Mouse (Mus musculus) mature B cell (primary cell): ENCODE measurements around the gene Kif5c.

ENCODE experiments used
- in situ Hi-C: fragments of 300-500 bp; cut with MboI; formaldehyde crosslinking; loops from 2 replicates; pipeline ENCODE4 v1.14.3; 2019

Gene Kif5c

DNA sequence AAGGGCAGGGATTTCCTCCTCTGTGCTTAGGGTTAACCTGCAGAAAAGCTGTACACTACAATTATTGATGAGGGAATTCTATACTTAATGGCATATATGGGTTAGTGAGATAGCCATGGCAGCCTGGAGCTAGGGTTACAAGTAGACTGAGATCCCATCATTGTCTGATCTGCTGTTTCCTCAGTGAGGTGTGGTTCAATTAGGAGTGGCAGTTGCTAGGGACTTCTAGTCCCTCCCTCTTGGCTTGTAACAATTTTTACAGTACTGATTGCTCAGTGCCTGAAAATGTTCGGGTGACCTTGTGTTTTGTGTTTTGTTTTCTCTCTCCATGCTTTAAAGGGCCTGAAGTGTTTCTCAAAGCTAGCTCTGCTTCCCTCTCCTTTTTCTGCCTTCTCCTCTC, 2.1 kb downstream of the Kif5c start:
- in situ Hi-C loops, result no loop called here

DNA sequence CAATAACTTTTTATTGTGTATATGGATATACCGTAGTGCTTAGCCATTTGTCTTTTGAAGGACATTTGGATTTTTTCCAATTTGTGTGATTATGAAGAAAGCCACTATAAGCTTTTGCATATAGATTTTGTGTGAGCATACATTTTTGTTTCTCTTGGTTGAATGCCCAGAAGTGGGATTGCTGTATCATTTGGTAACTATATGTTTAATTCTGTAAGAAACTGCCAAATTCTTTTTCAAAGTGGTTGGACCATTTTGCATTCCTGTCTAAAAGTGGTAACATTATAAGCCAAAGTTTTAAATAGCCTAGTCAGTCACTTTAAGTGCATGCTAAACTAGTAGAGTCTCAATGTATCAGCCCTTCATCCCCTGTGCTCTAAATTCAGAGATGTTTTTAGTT, 6.5 kb downstream of the Kif5c start:
- in situ Hi-C loops, result no loop called here

DNA sequence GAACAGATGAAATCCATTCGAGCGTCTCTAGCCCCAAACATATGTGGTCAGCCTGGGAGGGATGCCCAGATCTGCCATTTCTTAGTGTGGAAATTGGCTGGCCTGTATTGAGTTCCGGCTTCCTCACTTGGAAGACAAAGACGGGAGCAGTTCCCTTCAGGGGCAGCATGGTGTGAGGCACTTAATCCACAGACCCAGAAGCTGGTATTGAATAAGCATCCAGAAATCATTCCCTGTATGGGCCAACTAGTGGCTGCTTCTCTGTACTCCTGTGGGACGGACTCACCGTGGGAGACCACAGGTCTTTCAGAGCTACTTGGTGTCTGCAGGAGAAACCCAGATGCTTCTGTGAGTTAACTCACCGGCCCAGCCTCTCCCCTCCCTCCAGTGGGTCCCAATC, 8.5 kb downstream of the Kif5c start:
- in situ Hi-C loops, result no loop called here

DNA sequence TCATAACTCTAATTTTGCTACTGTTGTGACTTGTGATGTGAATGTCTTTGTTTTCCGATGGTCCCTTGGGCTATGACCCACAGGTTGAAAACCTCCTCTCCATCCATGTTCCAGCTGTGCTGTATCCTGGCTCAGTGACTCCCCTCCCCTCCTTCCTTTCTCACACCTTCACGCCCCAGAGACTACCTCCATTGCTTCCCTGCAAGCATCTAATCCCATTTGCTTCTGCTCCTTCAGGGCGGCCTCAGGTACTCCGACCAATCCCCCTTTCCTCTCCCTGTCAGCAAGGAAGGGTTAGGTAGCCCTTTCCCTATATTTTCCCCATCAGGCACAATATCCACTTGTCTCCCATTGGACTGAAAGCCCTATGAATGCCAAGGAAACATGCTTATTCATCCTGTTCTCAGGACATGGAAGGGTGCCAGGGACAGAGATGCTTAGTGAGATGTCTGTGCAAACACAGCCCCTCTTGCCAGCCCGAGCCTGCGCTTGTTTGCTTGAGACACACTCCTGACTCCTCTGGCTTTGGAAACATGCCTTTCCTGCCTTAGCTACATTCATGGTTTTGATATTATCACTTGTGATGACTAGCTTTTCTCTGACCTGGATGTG, 9.1 kb downstream of the Kif5c start:
- in situ Hi-C loops, result no loop called here

DNA sequence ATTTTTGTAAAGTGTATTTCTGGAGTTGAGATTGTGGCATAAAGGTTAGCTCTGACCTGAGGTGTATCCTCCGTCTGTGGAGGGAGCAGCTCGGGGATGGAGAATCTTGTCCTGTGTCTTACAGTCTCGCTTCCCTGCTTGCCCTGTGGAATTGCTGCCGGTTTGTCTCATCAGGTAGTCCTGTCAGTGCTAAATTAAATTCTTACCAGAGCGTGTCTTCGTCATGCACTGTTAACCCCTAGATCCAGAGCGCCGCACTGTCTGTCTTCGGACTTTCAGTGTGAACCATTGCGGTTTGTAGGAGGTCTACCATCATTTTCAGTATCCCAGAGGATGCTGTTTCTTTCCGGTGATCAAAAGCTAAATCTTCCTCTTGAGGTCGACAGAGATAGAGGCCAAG, 10.1 kb downstream of the Kif5c start:
- in situ Hi-C loops, result no loop called here

DNA sequence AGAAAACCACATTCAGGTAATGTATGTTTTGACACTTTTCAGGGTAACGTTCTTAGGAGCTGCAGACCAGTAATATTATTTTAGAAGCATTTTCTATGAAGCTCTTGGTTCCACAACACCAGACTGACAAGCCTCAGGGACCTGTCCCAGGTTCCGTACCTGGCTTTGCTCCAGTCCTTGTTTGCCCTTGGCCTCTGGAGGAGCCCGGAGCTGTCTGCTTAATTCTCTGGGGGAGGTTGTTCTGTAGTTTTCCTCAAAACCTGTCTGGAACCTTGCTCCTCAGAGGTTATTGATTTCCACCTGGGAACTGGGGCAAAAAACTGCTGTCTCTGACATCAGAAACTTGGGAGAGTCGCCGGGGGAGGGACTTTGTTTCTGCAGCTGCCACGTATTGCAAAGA, 11.5 kb downstream of the Kif5c start:
- in situ Hi-C loops, result no loop called here

DNA sequence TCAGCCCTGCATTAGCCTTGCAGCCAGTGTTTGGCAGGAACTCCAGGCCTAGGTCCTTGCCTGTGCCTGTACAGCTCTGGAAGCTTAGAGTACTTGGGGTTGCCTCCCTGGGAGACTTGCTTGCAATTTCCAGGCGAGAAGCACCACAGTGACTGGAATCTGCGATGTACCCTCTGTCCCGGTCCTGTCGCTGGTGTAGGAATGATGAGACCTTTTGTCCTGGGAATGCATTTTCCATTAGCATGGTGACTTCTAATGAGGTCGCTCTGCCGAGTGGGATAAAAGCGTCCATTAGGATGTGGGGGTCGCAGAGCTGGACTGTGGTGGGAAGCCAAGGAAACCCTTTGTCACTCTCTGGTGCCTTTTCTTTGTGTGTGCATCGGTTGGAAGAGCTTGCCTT, 14.1 kb downstream of the Kif5c start:
- in situ Hi-C loops, result no loop called here

DNA sequence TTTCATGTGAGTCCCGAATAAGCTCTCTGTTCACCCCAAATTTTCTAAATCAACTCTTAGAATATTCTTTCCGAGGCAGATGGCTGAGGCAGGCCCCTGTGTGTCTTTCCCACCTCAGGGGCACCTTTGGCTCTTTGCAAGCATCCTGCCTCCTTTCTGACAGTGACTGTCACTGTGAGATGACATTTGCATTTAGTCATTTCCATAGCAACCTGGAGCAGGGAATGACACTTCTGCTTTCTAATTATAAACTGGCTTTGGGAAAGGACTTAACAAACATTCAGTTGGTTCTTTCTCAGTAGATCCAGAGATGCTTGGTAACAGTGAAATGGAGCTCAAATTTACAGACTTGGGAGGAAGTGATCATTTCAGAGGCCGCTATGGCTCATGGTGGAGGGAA, 23.7 kb downstream of the Kif5c start:
- in situ Hi-C loops, result no loop called here

DNA sequence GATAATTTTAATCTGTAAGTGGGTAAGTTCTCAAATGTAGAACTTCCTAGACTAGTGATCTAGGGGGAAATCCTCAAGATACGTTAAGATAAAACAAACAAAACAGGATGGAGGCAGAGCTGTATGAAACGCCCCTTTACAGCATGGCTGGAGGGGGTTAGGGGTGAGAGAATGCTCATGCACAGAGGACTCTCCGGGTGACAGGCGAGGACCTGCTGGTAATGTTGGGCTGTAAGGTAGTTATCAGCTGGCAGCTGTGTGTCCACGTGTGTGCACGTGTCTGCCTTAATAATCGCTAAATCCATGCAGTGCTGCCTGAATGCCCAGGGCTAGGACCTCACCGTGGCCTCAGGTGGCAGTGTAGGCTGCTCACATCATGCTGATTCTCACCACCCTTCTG, 24.7 kb downstream of the Kif5c start:
- in situ Hi-C loops, result no loop called here

DNA sequence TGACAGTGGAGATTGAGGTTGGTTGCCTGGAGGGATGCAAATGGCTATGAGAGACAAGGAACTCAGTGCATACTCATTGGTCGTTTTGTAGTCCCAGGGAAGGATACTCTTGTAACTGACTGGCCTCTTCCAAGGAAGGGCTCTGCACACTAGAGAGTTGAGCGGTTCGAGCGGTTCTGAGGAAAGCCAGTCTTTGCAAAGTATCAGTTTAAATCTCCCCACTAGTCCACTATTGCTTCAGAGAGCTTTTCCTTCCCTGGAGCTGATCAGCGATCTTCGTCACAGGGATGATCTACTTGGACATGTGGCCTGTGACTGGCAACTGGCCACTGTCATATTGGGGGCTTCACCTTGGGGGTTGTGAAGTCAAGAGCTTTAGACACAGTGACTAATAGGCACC, 28.5 kb downstream of the Kif5c start:
- in situ Hi-C loops, result no loop called here

DNA sequence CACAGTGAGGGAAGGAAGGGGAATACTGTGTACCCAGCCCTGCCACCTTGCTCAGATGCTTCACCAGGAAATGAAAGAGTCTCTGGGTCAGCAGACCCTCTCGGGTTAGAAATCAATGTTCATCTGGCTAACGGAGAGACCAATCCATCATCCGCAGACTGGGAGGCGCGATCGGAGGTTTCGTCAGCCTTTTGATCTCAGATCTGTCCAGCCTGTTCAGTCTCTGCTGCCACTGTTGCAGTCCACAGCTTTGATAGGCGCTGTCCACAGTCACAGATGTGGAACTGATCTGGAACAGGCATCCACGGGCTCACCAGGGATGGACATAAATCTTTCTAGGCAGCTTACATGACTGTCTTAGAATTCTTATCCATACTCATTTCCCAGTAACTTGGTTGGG, 29.2 kb downstream of the Kif5c start:
- in situ Hi-C loops, result no loop called here

DNA sequence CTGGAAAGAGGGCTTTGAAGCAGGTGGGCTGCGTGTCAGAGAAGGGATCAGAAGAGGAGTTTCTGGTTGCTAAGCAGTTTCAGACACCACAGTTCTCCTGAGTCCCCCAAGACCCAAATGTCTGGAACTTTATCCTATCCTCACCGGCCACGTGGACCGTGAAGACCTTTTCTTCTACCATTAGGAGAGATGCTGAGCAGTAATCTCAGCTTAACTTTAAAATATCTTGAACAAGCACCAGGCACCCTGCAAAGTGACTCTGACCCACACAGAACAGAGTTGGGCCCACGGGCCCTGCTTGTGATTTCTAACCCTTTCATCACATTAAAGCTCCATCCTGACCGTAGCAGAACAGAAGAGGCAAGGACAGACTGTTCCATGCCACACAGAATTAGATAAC, 29.7 kb downstream of the Kif5c start:
- in situ Hi-C loops, result no loop called here

DNA sequence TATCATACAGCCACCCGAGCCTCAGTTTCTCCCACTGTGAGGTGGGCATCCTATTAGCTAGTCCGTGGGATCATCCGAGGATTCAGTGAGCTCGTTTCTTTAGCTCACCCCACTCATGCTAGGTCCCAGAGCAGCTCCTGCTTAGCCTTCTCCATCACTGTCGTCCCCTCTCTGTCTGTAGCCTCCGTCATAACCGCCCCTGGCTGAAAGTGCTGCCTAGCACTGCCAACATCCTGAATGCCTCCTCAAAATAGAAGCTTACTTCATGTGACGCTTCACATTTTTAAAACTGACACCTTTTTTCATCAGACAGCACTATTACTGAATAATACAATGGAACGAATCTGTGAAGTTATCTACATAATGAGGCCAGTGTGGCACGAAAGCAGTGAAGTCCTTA, 30.1 kb downstream of the Kif5c start:
- in situ Hi-C loops, result no loop called here

DNA sequence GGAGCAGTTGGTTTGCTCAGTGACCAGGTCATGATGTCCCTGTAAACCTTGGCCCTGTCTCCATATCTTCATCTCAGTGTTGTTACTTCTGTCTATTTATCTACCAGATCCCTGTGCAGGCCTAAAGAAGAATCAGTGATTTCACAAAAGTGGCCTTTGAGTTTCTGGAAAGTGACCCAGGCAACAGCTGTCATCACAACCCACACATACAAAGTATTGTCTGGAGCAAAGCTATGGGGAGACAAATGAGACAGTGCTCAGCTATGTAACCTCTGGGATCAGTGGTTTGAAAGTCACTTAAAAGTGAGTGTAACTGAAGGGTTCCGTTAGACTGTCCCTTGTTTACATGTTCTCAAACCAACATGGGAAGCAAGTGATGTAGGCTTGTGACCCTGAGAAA, 32.6 kb downstream of the Kif5c start:
- in situ Hi-C loops, result no loop called here

DNA sequence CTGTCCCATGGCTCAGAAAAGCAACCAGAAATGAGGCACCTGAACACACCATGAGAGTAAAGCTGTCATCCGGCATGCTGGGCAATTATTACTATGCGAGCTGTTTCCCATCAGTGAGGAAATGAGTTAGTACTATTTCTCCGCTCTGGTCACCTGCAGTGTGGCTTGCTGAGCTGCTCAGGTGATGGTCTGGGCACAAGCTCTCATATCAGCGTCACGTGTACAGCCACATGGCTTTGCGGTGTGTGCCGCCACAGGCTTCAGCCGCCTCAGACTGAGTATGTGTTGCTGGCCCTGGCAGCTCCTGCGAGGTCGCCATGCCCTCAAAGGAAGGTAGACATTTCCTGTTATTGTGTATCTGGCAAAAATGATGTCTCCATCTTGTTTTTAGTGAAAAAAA, 35.5 kb downstream of the Kif5c start:
- in situ Hi-C loops, result no loop called here

DNA sequence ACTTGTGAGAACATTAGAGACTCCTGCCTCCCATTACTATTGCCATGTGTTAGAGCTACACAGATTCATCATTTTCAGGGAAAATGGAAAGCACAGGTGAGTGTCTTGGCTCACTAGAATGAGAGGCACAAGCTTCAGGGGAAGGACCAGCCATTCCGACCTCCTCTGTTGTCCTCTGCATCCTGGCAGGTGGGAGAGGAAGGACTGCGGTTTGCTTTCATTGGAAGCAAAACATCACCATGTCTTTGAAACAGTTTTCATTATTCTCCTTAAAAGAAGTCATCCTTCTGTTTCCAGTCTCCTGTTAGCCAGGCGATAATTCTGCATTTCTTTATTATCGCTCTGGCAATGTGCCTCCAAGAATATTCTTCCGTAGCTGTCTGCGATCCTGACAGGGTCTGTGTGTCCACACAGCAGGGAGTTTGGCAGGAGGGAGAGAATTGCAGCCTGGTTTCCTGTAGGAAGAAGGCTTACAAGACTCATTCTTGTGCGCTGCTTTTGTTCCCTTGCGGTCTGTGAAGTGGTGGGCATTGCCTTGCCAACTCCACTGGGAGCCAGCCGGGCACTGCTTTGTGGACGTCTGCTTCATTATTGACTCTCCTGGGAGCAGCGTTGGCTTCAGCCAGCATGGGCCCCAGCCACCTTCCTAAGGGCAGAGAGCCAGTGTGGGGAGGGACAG, 36.2 kb downstream of the Kif5c start:
- in situ Hi-C loops, result no loop called here

DNA sequence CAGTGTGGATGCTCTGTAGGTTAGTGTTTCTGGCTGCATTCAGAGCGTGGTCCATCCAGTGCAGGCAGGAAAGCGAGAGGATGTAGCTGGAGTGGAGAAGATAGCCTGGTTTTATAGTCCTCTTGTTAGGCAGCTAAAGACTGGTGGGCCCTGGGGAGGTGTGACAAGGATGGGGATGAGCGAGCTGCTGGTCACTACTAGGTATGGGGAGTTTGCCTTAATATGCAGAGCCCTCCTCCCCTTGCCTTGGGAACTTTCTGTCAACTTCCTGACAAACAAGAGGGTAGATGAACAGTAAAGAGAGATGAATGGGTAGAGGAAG, 36.7 kb downstream of the Kif5c start:
- in situ Hi-C loops, result no loop called here

DNA sequence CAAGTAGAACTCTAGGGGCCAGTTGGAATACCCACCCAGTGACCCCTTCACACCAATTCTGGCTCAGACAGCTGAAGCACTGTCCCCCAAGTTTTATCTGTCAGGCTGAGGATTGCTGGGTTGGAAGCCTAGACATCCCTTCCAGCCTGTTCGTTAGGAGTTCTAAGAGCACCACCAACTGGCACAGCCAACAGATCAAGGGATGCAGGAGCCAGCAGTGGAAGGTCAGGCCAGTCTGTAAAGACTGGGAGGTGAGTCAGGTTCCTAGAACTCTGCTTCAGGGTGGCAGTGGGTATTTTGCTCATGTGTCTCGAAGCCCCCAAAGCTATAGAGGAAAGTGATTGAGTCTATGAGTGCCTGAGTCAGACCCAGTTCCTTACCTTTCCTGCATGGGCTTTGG, 37.9 kb downstream of the Kif5c start:
- in situ Hi-C loops, result no loop called here

DNA sequence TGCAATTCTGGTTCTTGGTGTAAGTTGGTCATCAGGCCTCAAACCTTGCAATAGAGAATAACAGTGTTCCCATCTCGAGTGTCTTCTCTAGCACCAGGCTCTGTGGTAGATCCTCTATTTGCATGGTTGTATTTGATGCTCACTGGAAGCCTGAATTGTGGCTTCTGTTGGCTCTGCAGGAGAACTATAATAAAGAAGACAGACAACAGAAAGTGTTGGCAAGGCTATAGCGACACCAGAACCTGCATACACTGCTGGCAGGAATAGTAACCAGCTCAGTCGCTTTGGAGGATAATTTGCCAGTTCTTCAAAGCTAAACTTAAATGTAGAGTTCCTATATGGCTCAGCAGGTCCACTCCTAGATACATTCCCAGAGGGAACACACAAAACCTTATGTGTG, 38.6 kb downstream of the Kif5c start:
- in situ Hi-C loops, result no loop called here

DNA sequence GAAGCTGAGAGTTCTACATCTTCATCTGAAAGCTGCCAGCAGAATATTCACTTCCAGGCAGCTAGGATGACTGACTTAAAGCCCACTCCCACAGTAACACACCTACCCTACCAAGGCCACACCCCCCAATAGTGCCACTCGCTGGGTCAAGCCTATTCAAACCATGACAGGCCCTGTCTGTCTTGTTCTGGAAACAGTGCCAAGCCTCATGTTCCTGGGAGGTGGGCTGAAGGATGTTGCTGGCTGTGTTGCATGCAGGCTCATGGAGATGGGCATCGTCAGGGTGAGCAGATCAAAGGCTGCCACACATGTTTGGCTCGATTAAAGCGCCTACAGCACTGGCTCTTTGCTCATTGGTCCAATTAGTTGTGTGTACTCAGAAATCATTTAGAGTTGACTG, 39.9 kb downstream of the Kif5c start:
- in situ Hi-C loops, result no loop called here

DNA sequence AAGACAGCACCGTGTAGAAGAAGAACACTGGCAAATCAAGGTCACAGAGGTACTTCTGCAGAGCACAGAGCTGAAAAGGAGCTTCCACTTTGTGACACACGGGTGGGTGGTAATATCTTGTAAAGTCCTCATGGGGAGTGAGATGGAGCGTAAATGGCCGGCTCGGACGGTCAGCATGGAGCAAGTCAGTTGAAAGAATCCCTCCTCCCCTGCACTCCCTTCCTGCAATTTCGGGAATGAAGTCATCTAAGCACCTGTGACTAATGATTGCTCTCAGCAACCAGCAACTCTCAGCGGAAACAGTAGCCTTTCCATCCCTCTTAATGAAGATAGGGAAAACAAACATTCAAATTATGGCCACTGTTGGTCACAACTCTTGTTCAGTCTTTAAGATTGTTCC, 40.9 kb downstream of the Kif5c start:
- in situ Hi-C loops, result no loop called here

DNA sequence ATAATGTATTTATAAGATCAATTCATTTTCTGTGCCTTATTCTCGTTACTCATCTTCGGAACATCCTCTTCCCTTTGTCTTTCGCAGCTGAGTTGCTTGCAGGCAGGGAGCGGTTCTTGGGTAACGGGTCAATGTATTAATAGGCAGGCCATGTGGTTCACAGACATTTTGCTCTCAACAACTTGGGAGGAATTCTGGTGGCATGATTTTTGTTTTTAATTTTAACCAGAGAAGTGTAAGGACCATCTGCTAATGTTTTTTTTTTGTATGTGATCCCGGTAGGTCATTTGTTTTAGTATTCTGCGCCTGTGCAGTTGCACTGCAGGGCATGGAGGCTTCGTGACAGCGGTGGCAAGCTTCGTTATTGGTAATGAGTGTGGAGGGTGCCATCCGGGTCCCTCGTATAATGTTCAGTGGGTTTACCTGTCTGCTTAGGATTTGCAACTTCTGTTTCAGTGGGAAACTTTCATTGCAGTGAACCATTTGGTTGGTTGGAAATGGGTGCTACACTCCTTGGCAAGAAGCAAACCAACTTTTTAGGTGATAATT, 41.4 kb downstream of the Kif5c start:
- in situ Hi-C loops, result no loop called here

DNA sequence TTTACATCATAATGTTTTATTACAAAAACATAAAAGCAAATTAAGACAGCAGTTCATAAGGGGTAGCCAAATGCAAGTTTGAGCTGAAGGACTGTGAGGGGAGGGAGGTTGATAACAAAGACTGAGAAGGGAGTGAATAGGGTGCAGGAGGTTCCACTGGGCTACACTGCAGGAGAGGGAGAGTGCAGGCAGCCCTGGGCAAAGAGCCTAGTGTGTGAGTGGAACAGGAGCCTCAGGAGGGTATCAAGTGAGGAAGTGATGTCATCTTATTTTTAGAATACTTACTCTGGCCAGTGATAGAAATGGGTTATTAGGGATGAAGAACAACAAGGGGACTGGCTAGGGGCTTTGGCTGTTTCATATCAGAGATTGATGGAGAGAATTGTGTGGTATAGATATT, 42.2 kb downstream of the Kif5c start:
- in situ Hi-C loops, result no loop called here

DNA sequence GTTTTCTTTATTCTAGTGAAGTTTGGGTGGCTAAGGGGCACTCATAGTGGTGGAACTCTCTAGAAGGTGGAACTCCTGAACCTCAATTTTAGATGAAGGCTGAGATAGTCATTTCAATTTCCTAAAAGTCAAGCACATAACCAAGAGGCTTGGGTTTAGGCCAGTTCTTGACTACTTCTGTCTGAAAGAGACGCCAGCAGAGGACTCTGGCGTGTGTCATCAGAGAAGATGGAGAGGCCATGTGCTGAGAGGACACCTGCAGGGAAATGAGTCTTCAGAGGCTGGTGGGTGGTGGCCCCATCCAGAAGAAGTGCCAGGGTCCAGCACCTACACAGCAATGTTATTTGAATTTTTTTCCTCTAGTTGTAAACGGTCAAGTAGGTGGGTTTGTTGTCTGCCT, 42.8 kb downstream of the Kif5c start:
- in situ Hi-C loops, result no loop called here
